Mouse (Mus musculus): ENCODE measurements around the gene 3110082I17Rik. TPM values are rescaled to one million over a fixed set of nuclear protein-coding genes. Genes with fewer than 3 reads are reported as not detected.

3110082I17Rik gene
- total and polyA plus RNA-seq, 2 experiments from 2014 or later = 4.3 to 14.9 TPM

- ATAC-seq (ENCODE audit: low FRiP score) (no peak), DNase-seq (ENCODE audit: low spot score) (no peak)
- Histone ChIP-seq H3K4me2 (ENCODE audit: low read depth, low read length, poor library complexity, severe bottlenecking) (no peak overlapping the region), H3K36me3 (ENCODE audit: insufficient read depth, low read length) (0 out of 2 replicates have a peak, but pooled peaks cover 3% of the 10 kb centered on the region), H3K27me3 (ENCODE audit: insufficient read depth, low read length) (no peaks in the 10 kb centered on the region), H3K9me3 (ENCODE audit: low read length) (no peaks in the 10 kb centered on the region), H3K9ac (replicated peaks; ENCODE audit: low read length, poor library complexity, severe bottlenecking) (no peak overlapping the region), H3K27ac (ENCODE audit: low read depth, low read length) (no peak overlapping the region), H3K4me3 (ENCODE audit: low read depth, low read length) (no peak overlapping the region), H3K4me1 (ENCODE audit: insufficient read depth, low read length) (no peaks in the 10 kb centered on the region)
- no peak for TF ChIP-seq CTCF (IDR thresholded peaks at IDR 0.05)
- 89% methylated on average over 5 of the region's 5 CpGs for whole genome bisulfite sequencing
Observed at GRCm38 (mm10) chr5:139415001-139415400, 45.3 kb downstream of the 3110082I17Rik start.

GRCm38 (mm10) chr5:139413545-139413944 is 46.8 kb downstream of the 3110082I17Rik start:
- Histone ChIP-seq H3K4me1 (ENCODE audit: insufficient read depth, low read length) (no peaks in the 10 kb centered on the region), H3K9ac (replicated peaks; ENCODE audit: low read length, poor library complexity, severe bottlenecking) (no peak overlapping the region), H3K36me3 (ENCODE audit: insufficient read depth, low read length) (0 out of 2 replicates have a peak, but pooled peaks cover 3% of the 10 kb centered on the region), H3K9me3 (ENCODE audit: low read length) (no peaks in the 10 kb centered on the region), H3K27me3 (ENCODE audit: insufficient read depth, low read length) (no peaks in the 10 kb centered on the region), H3K4me3 (ENCODE audit: low read depth, low read length) (no peak overlapping the region), H3K27ac (ENCODE audit: low read depth, low read length) (no peak overlapping the region), H3K4me2 (ENCODE audit: low read depth, low read length, poor library complexity, severe bottlenecking) (no peak overlapping the region)
- no peak for ATAC-seq (ENCODE audit: low FRiP score)
- no peak for DNase-seq (ENCODE audit: low spot score)
- no peak for TF ChIP-seq CTCF (IDR thresholded peaks at IDR 0.05)
- 86% methylated on average over 4 of the region's 4 CpGs for WGBS

- no peak overlapping the region for H3K4me2 ChIP-seq (ENCODE audit: low read depth, low read length, poor library complexity, severe bottlenecking)
- no peaks in the 10 kb centered on the region for H3K9me3 ChIP-seq (ENCODE audit: low read length)
- ATAC-seq (ENCODE audit: low FRiP score) (no peak), DNase-seq (ENCODE audit: low spot score) (no peak)
- H3K36me3 ChIP-seq (ENCODE audit: insufficient read depth, low read length) = 0 out of 2 replicates have a peak, but pooled peaks cover 3% of the 10 kb centered on the region
- no peak for TF ChIP-seq CTCF (IDR thresholded peaks at IDR 0.05)
- H3K4me3 ChIP-seq (ENCODE audit: low read depth, low read length) = no peak overlapping the region
- 78% methylated on average over 15 of the region's 15 CpGs for WGBS
- H3K4me1 ChIP-seq (ENCODE audit: insufficient read depth, low read length) = no peaks in the 10 kb centered on the region
- H3K27me3 ChIP-seq (ENCODE audit: insufficient read depth, low read length) = no peaks in the 10 kb centered on the region
- H3K9ac ChIP-seq (replicated peaks; ENCODE audit: low read length, poor library complexity, severe bottlenecking) = no peak overlapping the region
- no peak overlapping the region for H3K27ac ChIP-seq (ENCODE audit: low read depth, low read length)
Observed at GRCm38 (mm10) chr5:139411665-139412314, 48.5 kb downstream of the 3110082I17Rik start.

GRCm38 (mm10) chr5:139411117-139411516 is 49.2 kb downstream of the 3110082I17Rik start:
- no peak overlapping the region for H3K4me3 ChIP-seq (ENCODE audit: low read depth, low read length)
- no peak for TF ChIP-seq CTCF (IDR thresholded peaks at IDR 0.05)
- H3K27me3 ChIP-seq (ENCODE audit: insufficient read depth, low read length) = no peaks in the 10 kb centered on the region
- DNase-seq (ENCODE audit: low spot score) (no peak), ATAC-seq (ENCODE audit: low FRiP score) (no peak)
- WGBS = 91% methylated on average over 6 of the region's 6 CpGs
- 0 out of 2 replicates have a peak, but pooled peaks cover 3% of the 10 kb centered on the region for H3K36me3 ChIP-seq (ENCODE audit: insufficient read depth, low read length)
- H3K27ac ChIP-seq (ENCODE audit: low read depth, low read length) = no peak overlapping the region
- no peak overlapping the region for H3K9ac ChIP-seq (replicated peaks; ENCODE audit: low read length, poor library complexity, severe bottlenecking)
- H3K4me1 ChIP-seq (ENCODE audit: insufficient read depth, low read length) = no peaks in the 10 kb centered on the region
- no peak overlapping the region for H3K4me2 ChIP-seq (ENCODE audit: low read depth, low read length, poor library complexity, severe bottlenecking)
- no peaks in the 10 kb centered on the region for H3K9me3 ChIP-seq (ENCODE audit: low read length)

GRCm38 (mm10) chr5:139410056-139410455 is 50.3 kb downstream of the 3110082I17Rik start:
- H3K27ac ChIP-seq (ENCODE audit: low read depth, low read length) = no peak overlapping the region
- no peaks in the 10 kb centered on the region for H3K9me3 ChIP-seq (ENCODE audit: low read length)
- no peak overlapping the region for H3K9ac ChIP-seq (replicated peaks; ENCODE audit: low read length, poor library complexity, severe bottlenecking)
- H3K27me3 ChIP-seq (ENCODE audit: insufficient read depth, low read length) = no peaks in the 10 kb centered on the region
- no peak for ATAC-seq (ENCODE audit: low FRiP score)
- H3K36me3 ChIP-seq (ENCODE audit: insufficient read depth, low read length) = 0 out of 2 replicates have a peak, but pooled peaks cover 3% of the 10 kb centered on the region
- DNase-seq (ENCODE audit: low spot score) = no peak
- no peaks in the 10 kb centered on the region for H3K4me1 ChIP-seq (ENCODE audit: insufficient read depth, low read length)
- WGBS = 92% methylated on average over 4 of the region's 4 CpGs
- no peak overlapping the region for H3K4me2 ChIP-seq (ENCODE audit: low read depth, low read length, poor library complexity, severe bottlenecking)
- no peak for TF ChIP-seq CTCF (IDR thresholded peaks at IDR 0.05)
- no peak overlapping the region for H3K4me3 ChIP-seq (ENCODE audit: low read depth, low read length)

- Histone ChIP-seq H3K9me3 (ENCODE audit: low read length) (no peaks in the 10 kb centered on the region), H3K27me3 (ENCODE audit: insufficient read depth, low read length) (no peaks in the 10 kb centered on the region), H3K4me1 (ENCODE audit: insufficient read depth, low read length) (no peaks in the 10 kb centered on the region), H3K4me2 (ENCODE audit: low read depth, low read length, poor library complexity, severe bottlenecking) (no peak overlapping the region), H3K9ac (replicated peaks; ENCODE audit: low read length, poor library complexity, severe bottlenecking) (no peak overlapping the region), H3K27ac (ENCODE audit: low read depth, low read length) (no peak overlapping the region), H3K4me3 (ENCODE audit: low read depth, low read length) (no peak overlapping the region), H3K36me3 (ENCODE audit: insufficient read depth, low read length) (no peaks in the 10 kb centered on the region)
- TF ChIP-seq CTCF (IDR thresholded peaks at IDR 0.05) = no peak
- DNase-seq (ENCODE audit: low spot score) (no peak), ATAC-seq (ENCODE audit: low FRiP score) (no peak)
- 88% methylated on average over 12 of the region's 12 CpGs for WGBS
Observed at GRCm38 (mm10) chr5:139409412-139409811, 50.9 kb downstream of the 3110082I17Rik start.
